Mouse (Mus musculus) liver, postnatal 0 days (tissue): ENCODE results near the gene Sipa1l3.

Experiments used
- CTCF ChIP-seq: sonication (generic); IDR thresholded peaks from 2 replicates; pipeline ENCODE4 v1.5.1; 2016; ENCODE audit warnings: antibody characterized with exemption, low read depth
- EP300 ChIP-seq: IDR thresholded peaks from 2 replicates; pipeline ENCODE4 v1.6.1; 2016; ENCODE audit warnings: antibody characterized with exemption, low read depth, mild to moderate bottlenecking

DNA sequence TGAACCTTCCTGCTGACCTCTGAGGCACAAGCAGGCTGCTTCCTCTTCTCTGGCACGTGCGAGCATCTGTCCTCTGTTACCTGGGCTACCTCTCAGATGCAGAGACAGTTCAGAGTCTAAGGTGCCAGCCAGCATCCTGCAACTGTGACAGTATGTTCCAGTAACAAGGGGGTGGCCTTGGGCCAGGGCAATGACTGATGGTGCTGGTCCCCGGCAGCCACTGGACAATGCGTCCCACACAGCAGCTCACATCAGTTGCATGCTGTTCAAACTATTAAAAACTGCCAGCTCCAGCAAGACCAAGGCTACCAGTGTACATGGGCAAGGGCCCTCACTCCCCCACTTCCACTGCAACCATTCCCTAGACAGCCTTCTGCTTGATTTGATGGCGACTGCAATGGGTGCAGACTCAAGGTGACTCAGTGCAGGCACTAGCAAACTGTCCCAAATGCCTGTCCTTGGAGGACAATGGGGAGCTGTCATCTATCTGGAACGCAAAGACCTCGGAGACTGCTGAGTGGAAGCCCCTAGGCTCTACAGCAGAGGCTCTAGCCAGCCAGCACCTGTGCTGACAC lies 136.9 kb downstream of the Sipa1l3 start:
- TF ChIP-seq CTCF (no peak), EP300 (no peak)
